ENCODE assay signal across 9 mouse cellular contexts in genomic region chr19:61057581-61057980, GRCm38 (mm10).
A peak's percentile ranks its signal among the peaks of the same experiment; 100 is the strongest.
DNase-seq lines count a peak whose midpoint lies in the region; ATAC-seq and TF ChIP-seq lines count a peak whose summit lies in the region.
"Had no signal": no experiment of that assay in that cellular context is flagged by ENCODE, and none has a peak within 500 bp of the region (broad histone marks: within the 10 kb centered on the region; RNA-seq: fewer than 3 reads in every experiment).

No protein-coding gene starts in this region.

- H3K27ac ChIP-seq in midbrain, embryonic 10.5 days (replicated peaks): no peak overlapping the region
- H3K27ac ChIP-seq in midbrain, embryonic 16.5 days (ENCODE audit: low read length): no peak overlapping the region
- H3K27ac ChIP-seq in heart, postnatal 0 days (ENCODE audit: low read depth): peak overlapping the region; percentile 40; the same call in 1 of the 2 replicates
- no peak overlapping the region for H3K27ac ChIP-seq in liver, embryonic 12.5 days
- H3K27ac ChIP-seq in stomach, postnatal 0 days (replicated peaks): 0 out of 2 replicates have a peak overlapping the region, but pooled peaks have one; percentile 40
- no peak overlapping the region for H3K27ac ChIP-seq in forebrain, embryonic 14.5 days (ENCODE audit: low read depth, low read length)

- no peak overlapping the region for H3K4me3 ChIP-seq in midbrain, embryonic 10.5 days
- no peak overlapping the region for H3K4me3 ChIP-seq in midbrain, embryonic 16.5 days (ENCODE audit: low read depth, low read length)
- H3K4me3 ChIP-seq in heart, postnatal 0 days (ENCODE audit: low read depth, low read length): no peak overlapping the region
- H3K4me3 ChIP-seq in liver, embryonic 12.5 days: no peak overlapping the region
- H3K4me3 ChIP-seq in stomach, postnatal 0 days (ENCODE audit: low read depth, low read length): no peak overlapping the region
- no peak overlapping the region for H3K4me3 ChIP-seq in forebrain, embryonic 14.5 days (ENCODE audit: low read depth, low read length)

- no peak for TF ChIP-seq EP300 in heart, postnatal 0 days (IDR thresholded peaks at IDR 0.05; ENCODE audit: low read depth)
- TF ChIP-seq EP300 in stomach, postnatal 0 days (optimal IDR thresholded peaks at IDR 0.05): no peak

- WGBS in midbrain, embryonic 10.5 days: 35% methylated on average over 3 of the region's 3 CpGs
- 28% methylated on average over 3 of the region's 3 CpGs for WGBS in midbrain, embryonic 16.5 days
- 45% methylated on average over 3 of the region's 3 CpGs for WGBS in heart, postnatal 0 days
- WGBS in liver, embryonic 12.5 days (ENCODE audit: insufficient replicate concordance): 50% methylated on average over 3 of the region's 3 CpGs
- 8% methylated on average over 3 of the region's 3 CpGs for WGBS in stomach, postnatal 0 days
- WGBS in forebrain, embryonic 14.5 days: 58% methylated on average over 3 of the region's 3 CpGs

- no peaks in the 10 kb centered on the region for H3K9me3 ChIP-seq in midbrain, embryonic 10.5 days (replicated peaks)
- no peaks in the 10 kb centered on the region; the same call in 1 of the 2 replicates for H3K9me3 ChIP-seq in midbrain, embryonic 16.5 days (replicated peaks; ENCODE audit: control insufficient read depth, low read length, poor library complexity, severe bottlenecking)
- 0 out of 2 replicates have a peak, but pooled peaks cover 5% of the 10 kb centered on the region for H3K9me3 ChIP-seq in heart, postnatal 0 days (replicated peaks; ENCODE audit: control insufficient read depth, low read length)
- H3K9me3 ChIP-seq in liver, embryonic 12.5 days (replicated peaks): no peaks in the 10 kb centered on the region
- no peaks in the 10 kb centered on the region for H3K9me3 ChIP-seq in stomach, postnatal 0 days (ENCODE audit: control insufficient read depth, low read length)
- 0 out of 2 replicates have a peak, but pooled peaks cover 2% of the 10 kb centered on the region for H3K9me3 ChIP-seq in forebrain, embryonic 14.5 days (replicated peaks; ENCODE audit: control insufficient read depth, low read length)

- no peak for TF ChIP-seq CTCF in heart, postnatal 0 days (IDR thresholded peaks at IDR 0.05; ENCODE audit: low read depth)
- TF ChIP-seq CTCF in stomach, postnatal 0 days (IDR thresholded peaks at IDR 0.05; ENCODE audit: low read depth): no peak

- ATAC-seq in midbrain, embryonic 16.5 days: no peak
- no peak for ATAC-seq in heart, postnatal 0 days (ENCODE audit: insufficient read depth, low read depth)
- peak; percentile 44; the same call in 1 of the 2 replicates for ATAC-seq in liver, embryonic 12.5 days
- peak; percentile 51; the same call in 1 of the 2 replicates for ATAC-seq in stomach, postnatal 0 days (ENCODE audit: low FRiP score, low TSS enrichment)
- no peak for ATAC-seq in forebrain, embryonic 14.5 days
- no peak for ATAC-seq in erythroid progenitor cell, adult 5-6 weeks (replicated peaks; ENCODE audit: low FRiP score, poor library complexity, severe bottlenecking)

- H3K4me1 ChIP-seq in midbrain, embryonic 10.5 days: peaks cover 14% of the 10 kb centered on the region
- no peaks in the 10 kb centered on the region; the same call in 1 of the 2 replicates for H3K4me1 ChIP-seq in midbrain, embryonic 16.5 days (ENCODE audit: control insufficient read depth, insufficient read depth, low read length)
- 0 out of 2 replicates have a peak, but pooled peaks cover 4% of the 10 kb centered on the region for H3K4me1 ChIP-seq in heart, postnatal 0 days (ENCODE audit: control insufficient read depth, insufficient read depth)
- 0 out of 2 replicates have a peak, but pooled peaks cover 4% of the 10 kb centered on the region for H3K4me1 ChIP-seq in liver, embryonic 12.5 days
- no peaks in the 10 kb centered on the region for H3K4me1 ChIP-seq in stomach, postnatal 0 days (replicated peaks; ENCODE audit: control insufficient read depth, insufficient read depth)
- no peaks in the 10 kb centered on the region for H3K4me1 ChIP-seq in forebrain, embryonic 14.5 days (ENCODE audit: control insufficient read depth, insufficient read depth, low read length)

- H3K9ac ChIP-seq in midbrain, embryonic 16.5 days (ENCODE audit: low read depth, low read length): no peak overlapping the region
- no peak overlapping the region for H3K9ac ChIP-seq in heart, postnatal 0 days (replicated peaks; ENCODE audit: low read depth, low read length)
- no peak overlapping the region for H3K9ac ChIP-seq in liver, embryonic 12.5 days
- no peak overlapping the region for H3K9ac ChIP-seq in stomach, postnatal 0 days (ENCODE audit: low read length)
- H3K9ac ChIP-seq in forebrain, embryonic 14.5 days (ENCODE audit: low read length): no peak overlapping the region

- peak; percentile 19 for DNase-seq in midbrain, embryonic 10.5 days (ENCODE audit: low spot score)
- peak; percentile 13 for DNase-seq in heart, postnatal 0 days (ENCODE audit: low spot score)
- DNase-seq in stomach, postnatal 0 days (ENCODE audit: low spot score): no peak
- no peak for DNase-seq in forebrain, embryonic 14.5 days (ENCODE audit: low spot score)
- no peak for DNase-seq in left cerebral cortex, adult 18-20 months (ENCODE audit: low spot score in 2 of 2)
- DNase-seq: right cerebral cortex, postnatal 4 days had no signal

- H3K36me3 ChIP-seq in midbrain, embryonic 10.5 days: no peaks in the 10 kb centered on the region
- H3K36me3 ChIP-seq in midbrain, embryonic 16.5 days (ENCODE audit: control insufficient read depth, insufficient read depth, low read length): no peaks in the 10 kb centered on the region
- H3K36me3 ChIP-seq in heart, postnatal 0 days (replicated peaks; ENCODE audit: control insufficient read depth, insufficient read depth, low read length): 0 out of 2 replicates have a peak, but pooled peaks cover 3% of the 10 kb centered on the region
- H3K36me3 ChIP-seq in liver, embryonic 12.5 days: no peaks in the 10 kb centered on the region
- H3K36me3 ChIP-seq in stomach, postnatal 0 days (ENCODE audit: control insufficient read depth, insufficient read depth, low read length): no peaks in the 10 kb centered on the region
- no peaks in the 10 kb centered on the region for H3K36me3 ChIP-seq in forebrain, embryonic 14.5 days (ENCODE audit: control insufficient read depth, insufficient read depth, low read length)

- no peaks in the 10 kb centered on the region for H3K27me3 ChIP-seq in midbrain, embryonic 10.5 days (ENCODE audit: low read depth, poor library complexity, severe bottlenecking)
- H3K27me3 ChIP-seq in midbrain, embryonic 16.5 days (ENCODE audit: control insufficient read depth, insufficient read depth, low read depth, low read length): no peaks in the 10 kb centered on the region
- no peaks in the 10 kb centered on the region for H3K27me3 ChIP-seq in heart, postnatal 0 days (ENCODE audit: control insufficient read depth, insufficient read depth, low read length)
- H3K27me3 ChIP-seq in liver, embryonic 12.5 days (replicated peaks): no peaks in the 10 kb centered on the region
- no peaks in the 10 kb centered on the region for H3K27me3 ChIP-seq in stomach, postnatal 0 days (ENCODE audit: control insufficient read depth, insufficient read depth, low read length)
- no peaks in the 10 kb centered on the region for H3K27me3 ChIP-seq in forebrain, embryonic 14.5 days (replicated peaks; ENCODE audit: control insufficient read depth, insufficient read depth, low read length)

- no peak overlapping the region for H3K4me2 ChIP-seq in midbrain, embryonic 16.5 days (ENCODE audit: low read length)
- no peak overlapping the region for H3K4me2 ChIP-seq in heart, postnatal 0 days (ENCODE audit: low read depth, low read length)
- H3K4me2 ChIP-seq in liver, embryonic 12.5 days: no peak overlapping the region
- no peak overlapping the region for H3K4me2 ChIP-seq in stomach, postnatal 0 days (replicated peaks; ENCODE audit: low read depth)
- H3K4me2 ChIP-seq in forebrain, embryonic 14.5 days (ENCODE audit: low read length): no peak overlapping the region

Comparison
In these comparisons a context has a peak if more than half of its experiments do, and no peak if none do; other contexts are left out.
1. DNase-seq: peak in midbrain, embryonic 10.5 days (single experiment) and heart, postnatal 0 days (single experiment); none in stomach, postnatal 0 days (single experiment), forebrain, embryonic 14.5 days (single experiment) and left cerebral cortex, adult 18-20 months (0 of 2).
2. H3K27ac ChIP-seq: peak in heart, postnatal 0 days (single experiment) and stomach, postnatal 0 days (single experiment); none in midbrain, embryonic 10.5 days (single experiment), midbrain, embryonic 16.5 days (single experiment), liver, embryonic 12.5 days (single experiment) and forebrain, embryonic 14.5 days (single experiment).
3. ATAC-seq: peak in liver, embryonic 12.5 days (single experiment) and stomach, postnatal 0 days (single experiment); none in midbrain, embryonic 16.5 days (single experiment), heart, postnatal 0 days (single experiment), forebrain, embryonic 14.5 days (single experiment) and erythroid progenitor cell, adult 5-6 weeks (single experiment).